Mouse (Mus musculus) liver, adult (tissue): ENCODE data around the gene Klhl26.
A peak's percentile ranks its signal among the peaks of the same experiment; 100 is the strongest.

Source experiments
- GATA4 ChIP-seq: IDR thresholded peaks from 2 replicates; pipeline ENCODE4 v1.6.1; 2014; ENCODE audit warnings: mild to moderate bottlenecking, low read length; ENCODE audit not compliant: insufficient replicate concordance

Gene Klhl26

GRCm38 (mm10) chr8:70476333-70477268, at the start of gene Klhl26:
Klhl26 (minus strand) TSS chr8:70476968.
- TF ChIP-seq GATA4: no peak

GRCm38 (mm10) chr8:70522592-70523403, 46.0 kb upstream of the Klhl26 start:
- TF ChIP-seq GATA4: peak; percentile 94

- no peak for TF ChIP-seq GATA4
These were observed 42.8 kb upstream of the Klhl26 start for GRCm38 (mm10) chr8:70519606-70520005.

- TF ChIP-seq GATA4: no peak
These were observed 42.3 kb upstream of the Klhl26 start for GRCm38 (mm10) chr8:70519043-70519442.

- no peak for TF ChIP-seq GATA4
These were observed 41.3 kb upstream of the Klhl26 start for GRCm38 (mm10) chr8:70517940-70518643.

- no peak for TF ChIP-seq GATA4
These were observed 36.7 kb upstream of the Klhl26 start for GRCm38 (mm10) chr8:70513441-70513840.

- TF ChIP-seq GATA4: no peak
These were observed 35.6 kb upstream of the Klhl26 start for GRCm38 (mm10) chr8:70512253-70512903.

GRCm38 (mm10) chr8:70511770-70512169, 35.0 kb upstream of the Klhl26 start:
- no peak for TF ChIP-seq GATA4

- peak; percentile 45; the same call in 1 of the 2 replicates for TF ChIP-seq GATA4
These were observed 33.6 kb upstream of the Klhl26 start, which contains the start of gene Uba52 for GRCm38 (mm10) chr8:70510228-70510915. Uba52 (minus strand) TSS chr8:70510801.

GRCm38 (mm10) chr8:70509281-70509952, 32.6 kb upstream of the Klhl26 start:
- no peak for TF ChIP-seq GATA4

GRCm38 (mm10) chr8:70507027-70507393, 30.2 kb upstream of the Klhl26 start:
- no peak for TF ChIP-seq GATA4

- TF ChIP-seq GATA4: no peak; the same call in 1 of the 2 replicates
These were observed 29.7 kb upstream of the Klhl26 start, which contains the start of gene Rex1bd for GRCm38 (mm10) chr8:70506328-70507026. Rex1bd (minus strand) TSS chr8:70506752.

GRCm38 (mm10) chr8:70505698-70506327, 29.0 kb upstream of the Klhl26 start:
- TF ChIP-seq GATA4: no peak

- no peak for TF ChIP-seq GATA4
These were observed 28.1 kb upstream of the Klhl26 start for GRCm38 (mm10) chr8:70504851-70505250.
